Mouse (Mus musculus) stomach, embryonic 16.5 days (tissue): ENCODE results near the gene Dnajb12. TPM values are rescaled to one million over a fixed set of nuclear protein-coding genes. Genes with fewer than 3 reads are reported as not detected.

ENCODE experiments used
- ATAC-seq: fragments of 200-750 bp; cut with Nextera tagmentation; 2 replicates; pipeline ENCODE4 v1.8.0; 2017; ENCODE audit warnings: moderate number of reproducible peaks, moderate TSS enrichment; ENCODE audit not compliant: insufficient read depth, low FRiP score
- H3K27ac ChIP-seq: fragments of 300-500 bp; sonication (generic); 2 replicates; pipeline ENCODE4 v1.5.1; 2014; ENCODE audit warnings: low read length
- H3K27me3 ChIP-seq: fragments of 300-500 bp; sonication (generic); 2 replicates; pipeline ENCODE4 v1.6.1; 2014; ENCODE audit warnings: low read length, control low read depth, mixed read lengths; ENCODE audit not compliant: control insufficient read depth, insufficient read depth
- H3K36me3 ChIP-seq: fragments of 300-500 bp; sonication (generic); 2 replicates; pipeline ENCODE4 v1.6.1; 2014; ENCODE audit warnings: low read length; ENCODE audit not compliant: control insufficient read depth, insufficient read depth
- H3K4me1 ChIP-seq: fragments of 300-500 bp; sonication (generic); 2 replicates; pipeline ENCODE4 v1.6.1; 2014; ENCODE audit warnings: low read length, control low read depth, mixed read lengths; ENCODE audit not compliant: control insufficient read depth, insufficient read depth
- H3K4me2 ChIP-seq: fragments of 300-500 bp; sonication (generic); 2 replicates; pipeline ENCODE4 v1.6.1; 2014; ENCODE audit warnings: low read depth, low read length, mixed read lengths
- H3K4me3 ChIP-seq: fragments of 300-500 bp; sonication (generic); replicated peaks from 2 replicates; pipeline ENCODE4 v1.5.1; 2014; ENCODE audit warnings: mild to moderate bottlenecking, low read length
- H3K9ac ChIP-seq: fragments of 300-500 bp; sonication (generic); 2 replicates; pipeline ENCODE4 v1.6.1; 2014; ENCODE audit warnings: low read length
- H3K9me3 ChIP-seq: fragments of 300-500 bp; sonication (generic); replicated peaks from 2 replicates; pipeline ENCODE4 v1.6.1; 2016; ENCODE audit warnings: low read length, control low read depth; ENCODE audit not compliant: control insufficient read depth
- WGBS: fragments of 180-500 bp; shearing (Covaris S2); extraction: QIAGEN DNeasy Blood & Tissue Kit; methylation state at CpG from one replicate; pipeline ENCODE4 v1.1.7; 2014; 5-methylcytosine and 5-hydroxymethylcytosine counted together
- polyA plus RNA-seq: library from polyadenylated mRNA; unstranded; fragments of >200 nt; fragmentation: Nextera tagmentation; extraction: Ambion mirVana; gene quantifications from 2 replicates; pipeline ENCODE4 v1.2.1, GENCODE M21; 2015

Dnajb12 gene
- polyA plus RNA-seq, 1 experiment from 2014 or later = 20.4 TPM

DNA sequence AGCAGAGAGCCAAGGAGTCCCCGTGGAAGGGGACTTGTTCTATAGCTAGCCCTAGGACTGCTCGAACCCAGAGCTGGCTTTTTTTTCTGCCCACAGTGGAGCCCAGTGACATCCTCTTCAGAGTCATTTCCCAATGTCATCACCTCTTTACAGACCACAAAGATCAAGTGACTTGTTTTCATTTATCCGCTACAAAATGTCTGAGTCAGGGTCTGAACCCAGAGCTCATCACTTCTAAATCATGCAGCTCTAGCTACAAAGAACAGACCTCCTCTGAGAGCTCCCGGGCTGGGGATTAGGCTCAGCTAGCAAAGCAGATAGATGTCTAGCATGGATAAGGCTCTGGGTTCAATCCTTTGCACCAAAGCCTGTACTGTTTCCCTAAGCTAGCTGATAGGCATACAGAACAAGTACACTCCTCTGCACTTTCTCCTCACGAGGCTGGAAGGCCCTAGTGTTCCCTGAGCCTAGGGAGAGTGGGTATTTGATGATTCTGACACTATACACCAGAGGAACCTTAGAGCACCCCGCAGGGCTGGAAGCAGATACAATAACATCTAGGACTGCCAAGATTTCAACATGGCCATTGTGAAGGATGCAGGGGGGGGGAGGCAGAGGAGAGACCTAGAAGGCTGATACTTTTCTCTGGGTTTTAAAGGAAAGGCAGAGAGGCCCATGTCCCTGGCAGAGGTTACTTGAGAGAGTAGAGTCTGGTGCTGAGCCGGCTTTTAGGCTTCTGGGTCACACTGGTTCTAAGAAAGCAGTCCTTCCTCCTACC lies 68.1 kb downstream of the Dnajb12 start:
- Histone ChIP-seq H3K4me1 (peaks cover 39% of the 10 kb centered on the region), H3K4me2 (no peak overlapping the region), H3K4me3 (no peak overlapping the region), H3K27me3 (no peaks in the 10 kb centered on the region), H3K9me3 (no peaks in the 10 kb centered on the region), H3K27ac (peak overlapping the region; percentile 12; the same call in 1 of the 2 replicates), H3K36me3 (no peaks in the 10 kb centered on the region), H3K9ac (no peak overlapping the region)
- WGBS = 63% methylated on average over 7 of the region's 7 CpGs
- ATAC-seq = no peak

DNA sequence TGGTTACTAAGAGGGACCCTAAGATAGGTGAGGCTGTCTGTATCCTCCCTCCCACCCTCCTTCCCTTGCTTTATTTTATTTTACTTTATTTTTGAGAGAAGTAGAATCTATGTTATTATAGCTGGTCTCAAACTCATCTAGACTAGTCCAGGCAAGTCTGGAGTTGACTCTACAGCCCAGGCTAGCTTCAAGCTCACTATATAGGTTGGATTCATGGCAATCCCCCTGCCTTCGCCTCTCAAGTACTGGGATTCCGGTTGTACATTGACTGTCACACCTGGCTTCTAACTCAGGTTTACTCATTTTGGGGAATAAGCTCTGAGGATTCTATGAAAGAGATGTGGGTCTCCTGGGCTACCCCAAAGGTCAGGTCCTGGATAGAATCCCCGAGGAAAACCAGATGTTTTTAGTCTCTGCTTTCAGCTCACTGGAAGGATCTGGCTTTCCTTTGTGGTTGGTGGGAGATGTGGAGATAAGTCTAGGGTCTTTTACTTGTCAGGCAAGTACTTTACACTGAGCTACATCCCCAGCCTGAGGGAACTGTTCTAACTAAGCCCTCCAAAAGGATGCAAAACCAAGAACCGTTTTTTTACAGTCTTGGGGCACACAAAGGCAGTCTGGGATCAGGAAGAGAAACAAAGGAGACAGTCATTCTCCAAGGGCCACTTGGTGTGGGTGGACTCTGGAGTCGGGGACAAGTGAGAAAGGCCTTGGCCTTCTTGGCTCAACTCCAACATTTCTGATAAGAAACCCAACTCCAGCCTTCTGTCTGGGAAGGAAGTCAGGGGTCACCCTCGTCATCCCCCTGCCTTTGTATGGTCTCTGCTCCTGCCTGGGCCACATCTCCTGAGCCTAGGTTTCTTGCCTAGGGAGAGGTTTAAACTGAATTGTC lies 69.3 kb downstream of the Dnajb12 start:
- Histone ChIP-seq H3K4me2 (peak overlapping the region; percentile 94), H3K27ac (peak overlapping the region; percentile 96), H3K27me3 (no peaks in the 10 kb centered on the region), H3K36me3 (no peaks in the 10 kb centered on the region), H3K4me3 (no peak overlapping the region), H3K9me3 (no peaks in the 10 kb centered on the region), H3K9ac (peak overlapping the region; percentile 56), H3K4me1 (peaks cover 37% of the 10 kb centered on the region)
- 36% methylated on average over 6 of the region's 6 CpGs for WGBS
- no peak for ATAC-seq

Other genes with a start within 250 kb of the Dnajb12 start
- 74.1 and 77.5 TPM in 2 replicates for gene Micu1, start 177.1 kb upstream of the Dnajb12 start, polyA plus RNA-seq
- gene Ddit4, start 72.3 kb downstream of the Dnajb12 start, polyA plus RNA-seq = 30.4 and 34.8 TPM in 2 replicates
- 45.2 and 46.2 TPM in 2 replicates for gene Ascc1, start 123.2 kb downstream of the Dnajb12 start, polyA plus RNA-seq
- 75.6 and 90.7 TPM in 2 replicates for gene Anapc16, start 123.6 kb downstream of the Dnajb12 start, polyA plus RNA-seq
- 6.3 and 6.6 TPM in 2 replicates for gene Spock2, start 226.7 kb downstream of the Dnajb12 start, polyA plus RNA-seq